Mouse (Mus musculus): ENCODE measurements around the gene Pik3cb.

- no peak for TF ChIP-seq CTCF (IDR thresholded peaks at IDR 0.05; ENCODE audit: low read depth, low read length)
- TF ChIP-seq POLR2A (IDR thresholded peaks at IDR 0.05; ENCODE audit: insufficient read depth, low read length): no peak
Measured at GRCm38 (mm10) chr9:99127578-99127977, 12.8 kb downstream of the Pik3cb start.
